Mouse (Mus musculus): ENCODE measurements around the gene Diras2.
"Not testable (repeated sequence)": the region's sequence is repeated elsewhere in the genome, so short reads cannot be mapped to it uniquely, and the experiment has no call there.

Gene Diras2

DNA sequence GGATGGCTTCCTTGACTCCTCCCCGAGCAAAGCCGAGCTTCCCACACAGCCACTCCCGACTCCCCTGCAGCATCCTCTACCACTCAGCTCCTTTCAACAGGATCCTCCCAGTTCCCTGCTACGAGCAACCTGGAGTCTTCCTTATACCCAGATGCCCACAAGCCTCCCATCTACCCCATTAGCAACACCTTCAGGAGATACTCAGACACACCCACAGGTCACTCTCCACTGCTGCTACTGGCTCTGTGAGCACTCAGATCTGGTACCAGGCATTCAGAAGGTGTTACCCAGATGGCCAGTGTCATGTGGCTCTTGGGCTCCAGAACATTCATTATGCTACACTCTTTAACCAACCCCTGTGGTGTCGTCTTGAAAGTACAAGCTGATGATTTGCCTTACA, 11.7 kb downstream of the Diras2 start:
- no peak for DNase-seq (ENCODE audit: low read depth, low spot score)

DNA sequence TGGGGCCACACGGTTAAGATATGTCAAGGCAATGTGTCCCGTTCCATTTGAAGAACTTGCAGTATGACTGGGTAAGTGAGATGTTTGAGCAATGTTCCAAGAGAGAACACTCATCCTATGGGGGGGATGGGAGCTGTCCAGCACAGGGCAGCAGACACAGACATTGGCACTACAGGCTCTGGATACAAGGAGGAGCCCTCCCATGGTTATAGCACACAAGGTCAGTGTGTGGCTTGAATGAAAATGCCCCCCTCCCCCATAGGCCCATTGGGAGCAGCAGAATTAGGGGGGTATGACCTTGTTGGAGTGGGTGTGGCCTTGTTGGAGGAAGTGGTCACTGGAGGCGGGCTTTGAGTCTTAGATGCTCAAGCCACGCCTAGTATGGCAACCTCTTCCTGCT, 12.7 kb downstream of the Diras2 start:
- DNase-seq (ENCODE audit: low read depth, low spot score), result peak; percentile 33

DNA sequence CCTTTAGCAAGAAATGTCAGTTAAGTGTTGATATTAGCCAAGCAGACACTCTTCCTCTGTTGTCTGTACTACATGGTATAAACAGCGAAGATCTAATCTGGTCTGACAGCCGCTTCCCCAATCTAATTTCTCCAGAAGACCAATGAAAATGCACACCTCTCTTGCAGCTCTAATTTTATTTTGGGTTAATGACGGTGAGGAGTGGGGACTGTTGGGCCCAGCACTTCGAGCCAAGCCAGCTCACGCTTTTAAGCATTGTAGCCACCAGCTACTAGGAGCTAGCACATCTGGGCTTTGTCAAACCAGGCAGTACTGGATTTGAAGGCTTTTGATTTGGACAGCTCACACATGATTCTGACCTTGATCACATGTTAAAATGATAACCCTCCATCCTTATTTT, 14.1 kb downstream of the Diras2 start:
- DNase-seq (ENCODE audit: low read depth, low spot score), result no peak

DNA sequence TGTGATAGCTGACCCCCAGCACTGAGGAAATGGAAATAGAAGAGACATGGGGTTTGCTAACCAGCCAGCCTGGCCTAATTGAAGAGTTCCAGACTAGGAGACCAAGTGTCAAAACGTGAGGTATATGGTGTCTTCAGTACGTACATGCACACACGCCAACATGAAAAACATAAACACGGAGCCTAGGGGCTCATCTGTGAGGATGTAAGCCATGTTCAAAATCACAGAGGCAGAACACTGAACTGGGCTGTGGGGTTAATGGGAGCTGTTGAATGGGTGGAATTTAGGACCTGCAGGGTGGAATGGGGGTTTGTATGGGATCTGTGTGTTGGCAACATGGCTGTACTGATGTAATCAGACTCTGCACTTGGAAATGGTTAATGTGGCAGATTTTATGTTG, 14.5 kb downstream of the Diras2 start:
- no peak for DNase-seq (ENCODE audit: low read depth, low spot score)

DNA sequence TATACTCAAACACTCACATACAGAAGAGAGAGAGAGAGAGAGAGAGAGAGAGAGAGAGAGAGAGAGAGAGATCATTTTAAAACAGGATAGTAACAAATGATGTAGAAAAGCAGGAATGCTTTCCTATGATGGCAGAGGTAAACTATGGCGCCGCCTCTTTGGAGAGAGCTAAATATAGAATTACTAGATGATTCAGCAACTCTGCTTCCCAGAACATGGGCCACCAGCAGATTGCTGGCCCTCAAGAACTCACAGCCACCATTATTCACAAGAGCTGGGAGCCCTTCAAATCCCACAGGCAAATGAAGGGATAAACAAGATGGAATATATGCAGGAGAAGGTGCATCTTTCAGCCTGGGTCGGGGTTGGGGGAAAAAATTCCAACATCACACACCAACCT, 15.0 kb downstream of the Diras2 start:
- DNase-seq (ENCODE audit: low read depth, low spot score), result peak; percentile 72

DNA sequence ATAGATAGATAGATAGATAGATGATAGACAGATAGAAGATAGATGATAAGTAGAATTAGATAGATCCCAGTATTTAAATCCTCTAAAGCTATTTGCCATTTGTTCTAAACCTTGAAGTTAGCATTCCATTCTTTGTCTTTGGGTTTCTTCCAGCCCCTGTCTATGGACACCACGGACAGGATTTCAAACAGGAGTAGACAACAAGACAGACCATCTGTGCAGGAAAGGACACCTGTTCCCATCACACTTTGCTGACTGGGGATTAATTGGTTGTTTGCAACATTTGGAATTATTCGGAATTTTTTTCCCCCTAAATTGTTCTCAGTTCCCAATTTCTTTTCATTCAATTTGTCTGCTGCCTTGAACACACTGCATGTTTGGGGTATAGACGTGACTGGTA, 17.5 kb downstream of the Diras2 start:
- no peak for DNase-seq (ENCODE audit: low read depth, low spot score)

DNA sequence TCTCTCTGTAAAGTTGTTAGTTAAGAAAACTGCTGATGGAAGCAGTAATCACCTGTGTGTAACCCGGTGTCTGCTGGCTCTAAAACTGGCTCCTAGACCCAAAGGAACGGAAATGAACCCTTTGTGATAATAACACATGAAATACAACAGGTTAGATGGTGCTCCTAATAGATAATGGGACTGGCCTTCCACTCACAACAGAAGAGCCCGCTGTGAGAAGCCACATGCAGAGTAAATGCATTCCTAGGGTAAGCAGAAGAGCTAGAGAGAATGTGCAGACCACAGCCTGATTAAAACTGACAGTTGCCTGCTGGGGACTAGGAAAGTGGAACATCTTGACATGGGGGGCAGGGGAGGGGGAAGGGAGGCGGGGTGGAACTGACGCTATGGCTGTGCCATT, 18.7 kb downstream of the Diras2 start:
- DNase-seq (ENCODE audit: low read depth, low spot score), result no peak

DNA sequence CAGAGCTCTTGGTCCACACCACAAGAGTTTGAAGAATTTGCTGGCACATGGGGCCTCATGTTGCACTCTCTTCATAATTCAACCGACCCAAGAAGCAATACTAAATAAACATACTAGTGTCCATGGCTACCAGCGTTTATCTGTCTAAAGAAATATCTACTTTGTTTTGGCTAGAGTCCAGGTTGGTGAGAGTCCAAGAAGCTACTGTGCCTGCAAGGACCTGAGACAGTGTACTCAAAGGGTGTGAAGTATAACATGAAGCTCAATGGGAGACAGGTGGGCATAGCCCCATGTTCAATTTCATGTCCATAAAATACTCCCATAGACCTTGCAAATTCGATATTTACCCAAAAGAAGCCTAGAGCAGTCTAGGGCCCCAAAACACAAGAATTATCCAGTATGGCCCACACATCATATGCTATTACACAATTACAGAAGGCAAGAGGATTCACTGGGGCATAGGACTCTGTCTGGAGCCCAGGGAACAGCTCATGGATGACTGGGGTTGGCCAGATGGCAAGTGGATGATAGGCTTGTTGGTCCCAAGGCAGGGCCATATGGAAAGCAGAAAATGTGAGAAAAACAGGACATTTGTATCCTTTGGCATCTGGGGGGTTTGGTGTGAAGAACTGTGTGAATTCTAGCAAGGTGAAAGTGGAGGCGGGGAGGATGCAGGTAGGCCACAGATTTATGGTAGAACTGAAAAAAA, 20.8 kb downstream of the Diras2 start:
- DNase-seq (ENCODE audit: low read depth, low spot score), result no peak

DNA sequence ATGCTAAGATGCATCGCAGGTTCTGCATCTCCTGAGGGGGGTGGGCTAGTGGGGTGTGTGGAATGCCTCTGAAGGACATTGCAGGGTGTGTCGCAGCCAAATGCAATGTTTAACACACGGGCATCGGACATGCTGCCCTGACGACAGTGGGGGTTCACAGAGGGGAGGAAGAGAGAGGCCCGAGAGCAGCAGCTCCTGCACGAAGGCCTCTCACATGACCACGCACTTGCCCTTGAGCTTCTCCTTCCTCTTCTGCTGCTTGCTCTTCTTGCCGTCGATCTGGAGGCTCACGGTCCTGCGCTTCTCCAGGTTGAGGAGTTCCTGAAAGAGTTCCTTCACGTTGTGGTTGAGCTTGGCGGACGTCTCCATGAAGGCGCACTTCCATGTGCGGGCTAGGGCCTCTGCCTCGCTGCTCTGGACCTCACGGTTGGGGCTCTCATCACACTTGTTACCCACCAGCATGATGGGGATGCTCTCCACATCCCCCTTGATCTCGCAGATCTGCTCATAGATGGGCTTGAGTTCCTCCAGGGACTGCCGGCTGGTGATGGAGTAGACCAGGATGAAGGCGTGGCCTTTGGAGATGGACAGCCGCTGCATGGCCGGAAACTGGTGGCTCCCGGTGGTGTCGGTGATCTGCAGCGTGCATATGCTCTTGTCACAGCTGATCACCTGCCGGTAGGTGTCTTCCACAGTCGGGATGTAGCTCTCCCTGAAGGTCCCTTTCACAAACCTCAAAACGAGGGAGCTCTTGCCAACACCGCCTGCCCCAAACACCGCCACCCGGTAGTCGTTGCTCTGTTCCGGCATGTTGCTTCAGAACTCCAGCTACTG, 23.4 kb downstream of the Diras2 start:
- DNase-seq (ENCODE audit: low read depth, low spot score), result no peak

DNA sequence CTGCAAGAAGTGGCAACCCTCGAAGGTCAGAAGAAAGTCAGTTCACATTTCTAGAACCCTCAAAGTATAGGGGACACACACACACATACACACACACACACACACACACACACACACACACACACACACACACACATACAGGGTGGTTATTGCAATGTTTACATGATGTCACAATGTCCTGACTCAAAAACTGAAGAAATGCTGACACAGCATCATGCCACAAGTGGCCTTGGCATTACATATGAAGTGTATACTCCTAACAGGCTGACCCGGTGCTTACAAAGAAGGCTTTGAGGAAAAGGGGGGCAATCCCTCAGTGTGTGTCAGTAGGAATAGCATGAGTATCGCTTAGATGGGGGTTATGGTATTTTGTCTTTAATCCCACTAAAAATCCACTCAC, 24.3 kb downstream of the Diras2 start:
- not testable (repeated sequence) for DNase-seq (ENCODE audit: low read depth, low spot score)

DNA sequence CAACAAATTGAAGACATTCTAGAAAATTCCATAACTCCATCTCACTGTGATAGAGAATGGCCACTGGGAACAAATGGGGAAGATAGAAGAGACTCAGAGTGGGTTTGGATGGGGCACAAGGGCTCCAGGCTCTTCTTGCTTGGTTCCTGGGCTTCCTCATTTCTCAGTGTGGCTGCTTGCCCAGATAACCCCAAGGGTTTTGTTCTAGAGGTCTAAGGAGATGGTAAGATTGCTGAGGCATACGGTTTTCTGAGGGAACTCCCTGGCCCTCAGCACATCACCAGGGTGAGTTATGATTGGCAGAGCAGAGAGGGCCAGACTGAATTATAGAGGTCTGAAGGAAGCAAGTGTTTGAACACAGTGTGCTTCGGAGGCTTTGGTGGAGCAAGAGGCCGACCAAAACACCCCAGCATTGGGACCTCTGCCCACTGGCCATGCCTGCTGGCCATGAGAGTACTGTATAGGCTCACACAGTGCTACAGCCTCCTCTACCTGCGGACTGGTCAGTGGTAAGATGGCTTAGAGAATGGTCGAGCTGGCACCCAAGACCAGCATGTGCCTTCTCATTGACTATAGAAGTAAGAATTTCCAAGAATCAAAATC, 25.3 kb downstream of the Diras2 start:
- DNase-seq (ENCODE audit: low read depth, low spot score), result peak; percentile 38

DNA sequence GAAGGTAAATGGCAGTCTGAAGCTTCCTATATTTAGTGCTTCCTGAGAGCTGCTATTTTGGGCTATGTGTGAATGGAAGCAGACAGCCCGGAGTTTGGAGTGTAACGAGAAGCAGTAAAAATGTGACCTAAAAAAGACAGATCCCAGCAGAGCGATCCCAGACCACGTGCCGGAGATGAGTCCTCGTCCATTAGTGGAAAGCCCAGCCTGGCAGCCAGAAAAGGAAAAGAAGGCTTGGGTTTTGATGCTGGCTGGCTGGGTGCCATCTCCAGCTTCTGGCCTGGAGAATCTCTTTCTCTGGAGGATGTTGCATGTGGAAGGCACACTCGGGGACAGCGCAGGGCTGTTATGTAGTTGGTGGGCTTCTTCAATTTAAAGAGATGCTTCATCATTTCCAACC, 29.4 kb downstream of the Diras2 start:
- no peak for DNase-seq (ENCODE audit: low read depth, low spot score)

DNA sequence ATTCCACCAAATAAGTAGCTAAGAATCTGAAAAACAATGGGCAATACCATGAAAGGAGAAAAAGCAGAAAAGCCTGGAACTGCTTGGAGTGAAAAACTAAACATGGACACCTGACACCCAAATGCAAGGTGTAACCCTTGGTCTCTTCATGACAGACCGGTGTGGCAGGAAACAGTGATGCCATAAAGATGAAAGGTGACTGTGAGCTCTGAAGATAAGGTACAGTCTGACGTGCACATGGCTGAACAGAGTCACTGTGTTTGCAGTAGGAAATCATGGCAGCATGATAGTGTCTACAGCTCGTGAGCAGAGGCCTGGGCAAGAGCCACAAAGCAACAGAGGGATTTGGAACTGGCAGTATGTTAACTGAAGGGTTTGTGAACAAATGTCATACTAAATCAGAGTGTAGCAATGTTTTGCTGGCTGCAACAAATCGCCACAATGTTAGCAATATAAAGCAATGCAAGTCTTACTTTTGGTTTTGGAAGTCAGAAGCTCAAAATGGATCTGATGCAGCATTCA, 34.0 kb downstream of the Diras2 start:
- DNase-seq (ENCODE audit: low read depth, low spot score), result no peak

DNA sequence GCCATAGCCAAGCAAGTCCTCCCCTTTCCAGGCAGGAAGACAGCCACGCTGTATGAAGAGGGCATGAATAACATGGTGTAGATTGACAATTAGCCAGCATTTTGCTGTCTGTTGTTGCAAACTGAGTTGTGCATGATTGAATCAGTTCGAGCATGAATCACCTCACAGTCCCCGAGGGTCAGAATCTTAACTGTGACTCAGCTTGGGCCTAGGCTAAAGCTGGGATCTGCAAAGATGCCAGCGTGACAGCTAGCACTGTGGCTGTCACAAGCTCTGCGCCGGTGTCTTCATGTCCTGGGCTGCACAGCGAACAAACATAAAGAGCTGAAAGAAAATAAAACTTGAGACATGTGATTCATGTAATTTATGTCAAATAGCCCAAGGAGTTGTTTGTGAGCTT, 42.3 kb downstream of the Diras2 start:
- DNase-seq (ENCODE audit: low read depth, low spot score), result peak; percentile 73

DNA sequence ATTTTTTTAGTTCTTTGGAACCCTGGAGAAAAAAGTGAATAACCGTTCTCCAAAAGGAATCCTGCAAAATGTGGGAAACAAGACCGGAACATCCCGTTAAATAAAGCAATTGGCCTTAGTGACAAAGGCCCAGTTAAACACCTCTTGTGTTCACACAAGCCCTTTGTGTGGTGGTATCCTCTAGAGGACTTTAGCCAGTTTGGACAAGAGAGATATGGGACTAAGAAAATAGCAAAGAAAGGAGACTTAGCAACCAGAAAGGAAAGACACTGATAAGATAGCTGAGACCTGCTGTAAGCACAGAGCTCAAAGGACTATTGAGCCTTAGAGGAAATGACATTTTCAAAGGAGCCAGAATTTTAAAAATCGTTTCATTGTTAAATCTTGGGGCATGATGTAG, 47.0 kb downstream of the Diras2 start:
- no peak for DNase-seq (ENCODE audit: low read depth, low spot score)

DNA sequence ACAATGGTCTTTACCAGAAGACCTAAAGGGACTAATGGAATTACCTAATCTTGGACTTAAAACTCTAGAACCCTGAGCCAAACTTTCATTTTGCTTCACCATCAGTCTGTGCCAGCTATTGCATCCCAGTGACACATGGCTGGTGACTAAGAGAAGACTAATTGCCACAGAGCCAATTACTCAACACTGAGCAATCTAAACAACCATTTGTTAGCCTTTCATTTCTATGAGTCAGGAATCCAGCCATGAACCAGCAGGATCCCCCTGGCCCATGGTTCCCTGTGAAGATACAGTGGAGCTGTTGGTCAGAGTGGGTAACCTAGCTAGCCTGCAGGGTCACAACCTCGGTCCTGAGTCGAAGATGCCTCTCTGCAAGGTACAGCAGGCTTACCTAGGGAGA, 49.3 kb downstream of the Diras2 start:
- peak; percentile 88 for DNase-seq (ENCODE audit: low read depth, low spot score)

DNA sequence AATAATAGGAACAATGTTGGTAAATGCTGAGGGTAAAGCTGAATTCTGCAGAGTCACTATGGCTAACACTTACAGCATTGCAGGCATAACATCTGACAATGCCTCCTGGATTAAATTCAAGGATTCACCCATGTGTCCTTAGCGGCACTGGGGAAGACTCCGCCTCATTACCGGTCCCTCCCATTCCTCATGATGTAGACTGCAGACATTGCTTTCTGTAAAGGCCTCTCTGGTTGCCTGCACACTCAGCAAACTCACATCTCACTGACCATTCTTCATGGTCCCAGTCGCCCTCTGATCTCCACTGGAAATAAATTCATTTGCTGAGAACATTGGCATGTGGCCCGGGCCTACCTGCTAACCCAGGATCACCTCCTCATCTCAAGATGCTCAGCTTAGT, 51.9 kb downstream of the Diras2 start:
- DNase-seq (ENCODE audit: low read depth, low spot score), result no peak

DNA sequence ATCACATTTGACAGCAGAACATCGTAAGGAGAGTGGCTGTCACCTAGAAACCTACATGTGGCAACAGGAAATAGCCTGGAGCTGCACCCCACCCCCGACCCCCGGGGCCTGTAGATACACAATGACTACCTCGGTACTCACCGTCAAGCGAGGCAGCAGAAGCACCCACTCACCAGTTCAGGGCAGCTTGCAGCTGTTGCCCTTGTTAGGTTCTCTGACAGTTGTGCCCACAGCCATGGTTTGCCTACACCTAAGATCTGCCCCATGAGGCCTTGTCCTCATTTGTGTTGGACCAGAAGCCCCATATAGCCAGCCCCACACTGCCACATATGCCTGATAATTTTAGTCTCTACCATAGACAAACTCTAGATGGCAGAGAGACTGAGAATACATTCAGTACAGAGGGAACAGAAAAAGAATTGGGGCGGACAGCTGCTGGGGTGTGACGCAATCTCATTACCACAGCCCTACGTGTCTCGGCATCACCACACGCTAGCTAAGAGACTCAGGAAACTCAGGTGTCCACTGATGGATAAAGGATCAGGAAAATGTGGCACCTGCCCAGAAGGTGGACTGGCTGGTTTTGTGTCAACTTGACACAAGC, 54.0 kb downstream of the Diras2 start:
- no peak for DNase-seq (ENCODE audit: low read depth, low spot score)

DNA sequence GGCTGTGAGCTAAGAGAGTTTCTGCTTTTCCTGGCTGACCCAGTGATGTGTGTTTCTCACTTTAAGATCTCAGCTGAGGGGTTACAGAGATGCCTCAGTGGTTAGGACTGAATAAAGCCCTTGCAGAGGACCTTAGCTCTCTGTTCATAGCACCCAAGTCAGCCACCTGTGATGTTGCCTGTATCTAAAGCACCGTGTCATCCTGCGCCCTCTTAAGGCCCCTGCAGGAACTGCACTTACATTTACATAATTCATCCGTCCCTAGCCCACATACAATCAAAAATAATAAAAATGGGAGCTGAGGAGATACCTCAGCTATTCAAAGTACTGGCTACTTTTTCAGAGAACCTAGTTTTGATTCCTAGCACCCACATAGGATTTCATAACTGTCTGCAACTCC, 54.9 kb downstream of the Diras2 start:
- DNase-seq (ENCODE audit: low read depth, low spot score), result no peak

DNA sequence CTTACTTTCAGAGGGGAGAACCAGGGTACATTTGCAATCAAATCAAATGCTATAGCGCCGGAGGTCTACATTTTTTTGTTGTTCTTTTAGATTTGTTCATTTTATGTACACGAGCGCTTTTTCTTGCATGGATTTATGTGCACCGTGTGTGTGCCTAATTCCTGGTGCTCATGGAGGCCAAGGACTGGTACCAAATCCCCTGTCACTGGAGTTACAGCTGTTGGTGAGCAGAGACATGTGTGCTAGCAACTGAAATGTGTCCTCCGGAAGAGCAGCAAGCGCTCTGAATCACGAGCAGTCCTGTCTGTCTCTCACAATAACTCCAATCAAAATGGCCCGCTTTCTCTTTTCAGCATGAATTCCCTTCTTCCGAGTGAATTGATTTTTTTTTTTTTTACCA, 55.8 kb downstream of the Diras2 start:
- DNase-seq (ENCODE audit: low read depth, low spot score), result no peak

DNA sequence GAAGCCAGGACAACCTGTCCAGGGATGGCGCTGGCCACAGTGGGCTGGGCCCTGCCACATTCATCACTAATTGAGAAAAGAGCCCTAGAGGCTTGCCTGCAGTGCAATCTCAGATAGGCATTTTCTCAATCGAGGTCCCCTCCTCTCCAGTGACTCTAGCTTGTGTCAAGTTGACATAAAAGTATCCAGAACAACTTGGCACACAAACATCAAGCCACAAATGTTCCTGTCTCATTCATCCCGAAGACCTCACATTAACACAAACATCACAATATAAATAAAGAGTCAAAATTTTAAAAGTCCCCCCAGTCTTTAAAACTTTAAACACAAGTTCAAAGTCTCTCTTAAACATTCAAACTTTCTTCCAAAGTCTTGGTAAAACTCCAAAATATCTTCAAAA, 56.3 kb downstream of the Diras2 start:
- no peak for DNase-seq (ENCODE audit: low read depth, low spot score)

Data from 3T3-L1 (cell line).